Mouse (Mus musculus) kidney, postnatal 0 days (tissue): ENCODE measurements at regions not wholly inside any gene's neighbourhood (a gene's known extent, or its start where the extent isn't known, plus 50 kb on each side); places are given as distances from the start of the nearest gene placed in this dataset.

Experiments
- ATAC-seq: fragments of 200-750 bp; cut with Nextera tagmentation; replicated peaks from 2 replicates; pipeline ENCODE4 v1.8.0; 2017; ENCODE audit warnings: low read depth, moderate number of reproducible peaks, moderate TSS enrichment, moderate library complexity; ENCODE audit not compliant: low FRiP score
- DNase-seq: peaks from one replicate; pipeline ENCODE4 v3.0.0-alpha.2; 2016; ENCODE audit warnings: low spot score
- H3K27ac ChIP-seq: fragments of 300-500 bp; sonication (generic); 2 replicates; pipeline ENCODE4 v1.5.1; 2014; ENCODE audit warnings: mild to moderate bottlenecking
- H3K27me3 ChIP-seq: fragments of 300-500 bp; sonication (generic); 2 replicates; pipeline ENCODE4 v1.6.1; 2014; ENCODE audit warnings: low read length, mixed read lengths; ENCODE audit not compliant: insufficient read depth
- H3K36me3 ChIP-seq: fragments of 300-500 bp; sonication (generic); 2 replicates; pipeline ENCODE4 v1.6.1; 2014; ENCODE audit warnings: low read length, mixed read lengths; ENCODE audit not compliant: insufficient read depth
- H3K4me1 ChIP-seq: fragments of 300-500 bp; sonication (generic); replicated peaks from 2 replicates; pipeline ENCODE4 v1.6.1; 2014; ENCODE audit warnings: antibody characterized with exemption, low read length, mixed read lengths; ENCODE audit not compliant: insufficient read depth
- H3K4me2 ChIP-seq: fragments of 300-500 bp; sonication (generic); 2 replicates; pipeline ENCODE4 v1.6.1; 2014; ENCODE audit warnings: mild to moderate bottlenecking, low read length, moderate library complexity, mixed read lengths
- H3K4me3 ChIP-seq: fragments of 300-500 bp; sonication (generic); replicated peaks from 2 replicates; pipeline ENCODE4 v1.5.1; 2014; ENCODE audit warnings: low read depth, low read length
- H3K9ac ChIP-seq: fragments of 300-500 bp; sonication (generic); 2 replicates; pipeline ENCODE4 v1.6.1; 2014; ENCODE audit warnings: low read depth, low read length
- H3K9me3 ChIP-seq: fragments of 300-500 bp; sonication (generic); replicated peaks from 2 replicates; pipeline ENCODE4 v1.6.1; 2016; ENCODE audit warnings: low read length, inconsistent platforms, mixed read lengths
- CTCF ChIP-seq: IDR thresholded peaks from 2 replicates; pipeline ENCODE4 v1.5.1; 2016; ENCODE audit warnings: antibody characterized with exemption, low read depth, mild to moderate bottlenecking, moderate library complexity
- WGBS: fragments of 180-500 bp; shearing (Covaris S2); extraction: QIAGEN DNeasy Blood & Tissue Kit; methylation state at CpG from one replicate; pipeline ENCODE4 v1.1.7; 2014; 5-methylcytosine and 5-hydroxymethylcytosine counted together

GRCm38 (mm10) chr1:191486766-191487165 lies 83.7 kb upstream of the Ppp2r5a start:
- ATAC-seq (no peak), DNase-seq (no peak)
- no peak overlapping the region for H3K4me3 ChIP-seq
- H3K36me3 ChIP-seq = no peaks in the 10 kb centered on the region
- H3K27ac ChIP-seq = no peak overlapping the region
- H3K4me1 ChIP-seq = no peaks in the 10 kb centered on the region
- no peaks in the 10 kb centered on the region for H3K9me3 ChIP-seq
- WGBS = 55% methylated on average over 6 of the region's 6 CpGs
- TF ChIP-seq CTCF = no peak
- no peak overlapping the region for H3K9ac ChIP-seq
- H3K27me3 ChIP-seq = no peaks in the 10 kb centered on the region
- H3K4me2 ChIP-seq = no peak overlapping the region

- H3K36me3 ChIP-seq = no peaks in the 10 kb centered on the region
- no peaks in the 10 kb centered on the region for H3K27me3 ChIP-seq
- H3K4me1 ChIP-seq = no peaks in the 10 kb centered on the region
- WGBS = 88% methylated on average over 8 of the region's 8 CpGs
- ATAC-seq = no peak
- no peak overlapping the region for H3K27ac ChIP-seq
- H3K4me3 ChIP-seq = no peak overlapping the region
- no peak for DNase-seq
- no peak overlapping the region for H3K4me2 ChIP-seq
- H3K9ac ChIP-seq = no peak overlapping the region
- TF ChIP-seq CTCF = no peak
- no peaks in the 10 kb centered on the region for H3K9me3 ChIP-seq
Observed at GRCm38 (mm10) chr1:191484726-191485425, 81.8 kb upstream of the Ppp2r5a start.

GRCm38 (mm10) chr1:191479906-191480379 lies 76.9 kb upstream of the Ppp2r5a start:
- Histone ChIP-seq H3K27ac (peak overlapping the region; percentile 65; the same call in 1 of the 2 replicates), H3K9ac (no peak overlapping the region), H3K4me3 (no peak overlapping the region), H3K27me3 (no peaks in the 10 kb centered on the region), H3K9me3 (no peaks in the 10 kb centered on the region), H3K36me3 (no peaks in the 10 kb centered on the region), H3K4me2 (no peak overlapping the region), H3K4me1 (no peaks in the 10 kb centered on the region)
- ATAC-seq (no peak; the same call in 1 of the 2 replicates), DNase-seq (peak; percentile 69)
- WGBS = 42% methylated on average over 13 of the region's 13 CpGs
- TF ChIP-seq CTCF = peak; percentile 32; the same call in 1 of the 2 replicates

GRCm38 (mm10) chr1:191472551-191472950 lies 69.5 kb upstream of the Ppp2r5a start:
- TF ChIP-seq CTCF = no peak
- no peaks in the 10 kb centered on the region for H3K27me3 ChIP-seq

GRCm38 (mm10) chr1:191471489-191471888 lies 68.4 kb upstream of the Ppp2r5a start:
- H3K4me1 ChIP-seq = no peaks in the 10 kb centered on the region
- no peaks in the 10 kb centered on the region for H3K9me3 ChIP-seq
- DNase-seq (no peak), ATAC-seq (no peak)
- no peak overlapping the region for H3K4me2 ChIP-seq
- no peaks in the 10 kb centered on the region for H3K36me3 ChIP-seq
- no peak overlapping the region for H3K27ac ChIP-seq
- no peak overlapping the region for H3K9ac ChIP-seq
- H3K4me3 ChIP-seq = no peak overlapping the region
- no peak for TF ChIP-seq CTCF
- 75% methylated on average over 2 of the region's 2 CpGs for WGBS
- H3K27me3 ChIP-seq = no peaks in the 10 kb centered on the region

More at GRCm38 (mm10) chr1:191472551-191472950, 69.5 kb upstream of the Ppp2r5a start:
- Histone ChIP-seq H3K4me1 (no peaks in the 10 kb centered on the region), H3K36me3 (no peaks in the 10 kb centered on the region), H3K27ac (no peak overlapping the region), H3K4me2 (no peak overlapping the region), H3K4me3 (no peak overlapping the region), H3K9me3 (no peaks in the 10 kb centered on the region), H3K9ac (no peak overlapping the region)
- ATAC-seq (no peak), DNase-seq (no peak)
- 85% methylated on average over 5 of the region's 5 CpGs for WGBS

- Histone ChIP-seq H3K27ac (0 out of 2 replicates have a peak overlapping the region, but pooled peaks have one; percentile 4), H3K9me3 (no peaks in the 10 kb centered on the region), H3K36me3 (no peaks in the 10 kb centered on the region), H3K4me1 (no peaks in the 10 kb centered on the region), H3K27me3 (no peaks in the 10 kb centered on the region), H3K9ac (no peak overlapping the region), H3K4me3 (no peak overlapping the region), H3K4me2 (no peak overlapping the region)
- 24% methylated on average over 13 of the region's 13 CpGs for WGBS
- TF ChIP-seq CTCF = no peak
- DNase-seq = peak; percentile 72
- no peak for ATAC-seq
Observed at GRCm38 (mm10) chr1:191470190-191470985, 67.3 kb upstream of the Ppp2r5a start.
